Mouse (Mus musculus) neural tube, embryonic 13.5 days (tissue): ENCODE data around the gene Wdr62. TPM values are rescaled to one million over a fixed set of nuclear protein-coding genes. Genes with fewer than 3 reads are reported as not detected.

Experiments
- ATAC-seq: fragments of 200-750 bp; cut with Nextera tagmentation; 2 replicates; pipeline ENCODE4 v1.8.0; 2017; ENCODE audit warnings: low read depth, mild to moderate bottlenecking, moderate TSS enrichment, moderate library complexity
- H3K27ac ChIP-seq: fragments of 300-500 bp; sonication (generic); replicated peaks from 2 replicates; pipeline ENCODE4 v1.5.1; 2015; ENCODE audit warnings: moderate library complexity, mild to moderate bottlenecking, inconsistent platforms
- H3K27me3 ChIP-seq: fragments of 300-500 bp; sonication (generic); 2 replicates; pipeline ENCODE4 v1.6.1; 2015; ENCODE audit warnings: mild to moderate bottlenecking, inconsistent platforms
- H3K36me3 ChIP-seq: fragments of 300-500 bp; sonication (generic); 2 replicates; pipeline ENCODE4 v1.6.1; 2015; ENCODE audit warnings: mild to moderate bottlenecking, inconsistent platforms
- H3K4me1 ChIP-seq: fragments of 300-500 bp; sonication (generic); replicated peaks from 2 replicates; pipeline ENCODE4 v1.6.1; 2015; ENCODE audit warnings: inconsistent platforms
- H3K4me2 ChIP-seq: fragments of 300-500 bp; sonication (generic); 2 replicates; pipeline ENCODE4 v1.6.1; 2015; ENCODE audit warnings: inconsistent platforms, mild to moderate bottlenecking, moderate library complexity
- H3K4me3 ChIP-seq: fragments of 300-500 bp; sonication (generic); 2 replicates; pipeline ENCODE4 v1.5.1; 2015; ENCODE audit warnings: mild to moderate bottlenecking, inconsistent platforms
- H3K9ac ChIP-seq: fragments of 300-500 bp; sonication (generic); 2 replicates; pipeline ENCODE4 v1.6.1; 2015; ENCODE audit warnings: moderate library complexity, mild to moderate bottlenecking, inconsistent platforms
- H3K9me3 ChIP-seq: fragments of 300-500 bp; sonication (generic); 2 replicates; pipeline ENCODE4 v1.6.1; 2016; ENCODE audit warnings: inconsistent platforms
- WGBS: fragments of 180-500 bp; shearing (Covaris S2); methylation state at CpG from one replicate; pipeline ENCODE4 v1.1.7; 2015; 5-methylcytosine and 5-hydroxymethylcytosine counted together
- polyA plus RNA-seq: library from polyadenylated mRNA; unstranded; fragments of >200 nt; fragmentation: Nextera tagmentation; extraction: Ambion mirVana; gene quantifications from 2 replicates; pipeline ENCODE4 v1.2.1, GENCODE M21; 2015

Wdr62 gene
- polyA plus RNA-seq, 1 experiment from 2014 or later = 4.0 TPM

GRCm38 (mm10) chr7:30197592-30198129 is 82.6 kb downstream of the Wdr62 start:
- no peak overlapping the region for H3K4me2 ChIP-seq
- no peak overlapping the region for H3K27ac ChIP-seq
- 70% methylated on average over 5 of the region's 5 CpGs for WGBS
- no peak overlapping the region for H3K9ac ChIP-seq
- H3K9me3 ChIP-seq = no peaks in the 10 kb centered on the region
- no peaks in the 10 kb centered on the region for H3K36me3 ChIP-seq
- no peaks in the 10 kb centered on the region for H3K27me3 ChIP-seq
- peaks cover 30% of the 10 kb centered on the region for H3K4me1 ChIP-seq
- no peak overlapping the region for H3K4me3 ChIP-seq
- no peak for ATAC-seq

GRCm38 (mm10) chr7:30196171-30196570 is 84.0 kb downstream of the Wdr62 start:
- H3K36me3 ChIP-seq = peaks cover 14% of the 10 kb centered on the region
- H3K9me3 ChIP-seq = no peaks in the 10 kb centered on the region
- H3K9ac ChIP-seq = no peak overlapping the region
- H3K4me1 ChIP-seq = peaks cover 28% of the 10 kb centered on the region
- no peaks in the 10 kb centered on the region for H3K27me3 ChIP-seq
- no peak overlapping the region for H3K4me3 ChIP-seq
- no peak overlapping the region for H3K4me2 ChIP-seq
- ATAC-seq = no peak
- WGBS = 88% methylated on average over 6 of the region's 6 CpGs
- H3K27ac ChIP-seq = no peak overlapping the region

GRCm38 (mm10) chr7:30195461-30195860 is 84.8 kb downstream of the Wdr62 start:
- H3K4me1 ChIP-seq = peaks cover 26% of the 10 kb centered on the region
- peaks cover 21% of the 10 kb centered on the region for H3K36me3 ChIP-seq
- H3K9me3 ChIP-seq = no peaks in the 10 kb centered on the region
- no peak for ATAC-seq
- WGBS = 66% methylated on average over 6 of the region's 6 CpGs
- peak overlapping the region; percentile 88 for H3K4me2 ChIP-seq
- peak overlapping the region; percentile 91 for H3K9ac ChIP-seq
- no peaks in the 10 kb centered on the region for H3K27me3 ChIP-seq
- no peak overlapping the region for H3K27ac ChIP-seq
- H3K4me3 ChIP-seq = peak overlapping the region; percentile 85; the same call in 1 of the 2 replicates

GRCm38 (mm10) chr7:30194884-30195283 is 85.3 kb downstream of the Wdr62 start:
- Histone ChIP-seq H3K9me3 (no peaks in the 10 kb centered on the region), H3K27ac (peak overlapping the region; percentile 85), H3K9ac (peak overlapping the region; percentile 91), H3K36me3 (peaks cover 27% of the 10 kb centered on the region), H3K27me3 (no peaks in the 10 kb centered on the region), H3K4me2 (peak overlapping the region; percentile 88), H3K4me3 (peak overlapping the region; percentile 85), H3K4me1 (peaks cover 26% of the 10 kb centered on the region)
- WGBS = under 1% methylated on average over 28 of the region's 28 CpGs
- peak; percentile 89 for ATAC-seq

- H3K36me3 ChIP-seq = peaks cover 32% of the 10 kb centered on the region
- peaks cover 26% of the 10 kb centered on the region for H3K4me1 ChIP-seq
- no peaks in the 10 kb centered on the region for H3K9me3 ChIP-seq
- under 1% methylated on average over 26 of the region's 26 CpGs for WGBS
- H3K4me3 ChIP-seq = peak overlapping the region; percentile 85
- no peaks in the 10 kb centered on the region for H3K27me3 ChIP-seq
- H3K4me2 ChIP-seq = peak overlapping the region; percentile 88
- peak overlapping the region; percentile 85 for H3K27ac ChIP-seq
- ATAC-seq = peak; percentile 33
- H3K9ac ChIP-seq = peak overlapping the region; percentile 91
Observed at GRCm38 (mm10) chr7:30194101-30194831, 86.0 kb downstream of the Wdr62 start.

GRCm38 (mm10) chr7:30193581-30194100 is 86.6 kb downstream of the Wdr62 start:
- peaks cover 24% of the 10 kb centered on the region for H3K4me1 ChIP-seq
- no peaks in the 10 kb centered on the region for H3K9me3 ChIP-seq
- peak; percentile 68 for ATAC-seq
- H3K4me2 ChIP-seq = peak overlapping the region; percentile 88
- H3K36me3 ChIP-seq = peaks cover 38% of the 10 kb centered on the region
- H3K27me3 ChIP-seq = no peaks in the 10 kb centered on the region
- H3K27ac ChIP-seq = peak overlapping the region; percentile 85
- H3K9ac ChIP-seq = peak overlapping the region; percentile 91
- under 1% methylated on average over 21 of the region's 26 CpGs for WGBS
- peak overlapping the region; percentile 85 for H3K4me3 ChIP-seq

GRCm38 (mm10) chr7:30193013-30193412 is 87.2 kb downstream of the Wdr62 start:
- peak overlapping the region; percentile 91 for H3K9ac ChIP-seq
- H3K4me1 ChIP-seq = peaks cover 20% of the 10 kb centered on the region
- H3K4me2 ChIP-seq = peak overlapping the region; percentile 88
- no peaks in the 10 kb centered on the region for H3K27me3 ChIP-seq
- peak overlapping the region; percentile 85 for H3K27ac ChIP-seq
- H3K36me3 ChIP-seq = peaks cover 44% of the 10 kb centered on the region
- WGBS = 17% methylated on average over 9 of the region's 9 CpGs
- H3K4me3 ChIP-seq = peak overlapping the region; percentile 85
- no peak for ATAC-seq
- H3K9me3 ChIP-seq = no peaks in the 10 kb centered on the region

- Histone ChIP-seq H3K9ac (no peak overlapping the region), H3K9me3 (no peaks in the 10 kb centered on the region), H3K36me3 (peaks cover 54% of the 10 kb centered on the region), H3K4me3 (no peak overlapping the region), H3K4me1 (peaks cover 20% of the 10 kb centered on the region), H3K4me2 (no peak overlapping the region), H3K27me3 (no peaks in the 10 kb centered on the region), H3K27ac (no peak overlapping the region)
- no peak for ATAC-seq
- WGBS = 94% methylated on average over 12 of the region's 12 CpGs
Observed at GRCm38 (mm10) chr7:30192088-30192487, 88.1 kb downstream of the Wdr62 start.

Other genes with a start within 250 kb of the Wdr62 start
- 9.9 and 11.3 TPM in 2 replicates for gene Zfp14, start 229.0 kb downstream of the Wdr62 start, polyA plus RNA-seq
- gene Zfp82, start 207.5 kb downstream of the Wdr62 start, polyA plus RNA-seq = 12.0 and 14.2 TPM in 2 replicates
- 1.2 and 1.5 TPM in 2 replicates for gene Gm26920, start 190.0 kb downstream of the Wdr62 start, polyA plus RNA-seq
- 16.2 and 16.4 TPM in 2 replicates for gene Zfp566, start 189.9 kb downstream of the Wdr62 start, polyA plus RNA-seq
- gene Zfp260, start 185.6 kb downstream of the Wdr62 start, polyA plus RNA-seq = 102 and 106 TPM in 2 replicates
- gene Zfp382, start 158.5 kb downstream of the Wdr62 start, polyA plus RNA-seq = 13.4 and 13.8 TPM in 2 replicates
- gene Zfp146, start 110.7 kb downstream of the Wdr62 start, polyA plus RNA-seq = 14.2 TPM in 2 replicates
- gene Cox7a1, start 96.3 kb downstream of the Wdr62 start, polyA plus RNA-seq = 5.3 and 6.9 TPM in 2 replicates
- 79.5 and 83.0 TPM in 2 replicates for gene Capns1, start 81.6 kb downstream of the Wdr62 start, polyA plus RNA-seq
- gene Polr2i, start 48.5 kb downstream of the Wdr62 start, polyA plus RNA-seq = 176 and 184 TPM in 2 replicates
- gene Tbcb, start 48.1 kb downstream of the Wdr62 start, polyA plus RNA-seq = 406 and 418 TPM in 2 replicates
- not detected in 2 replicates for gene Ovol3, start 44.7 kb downstream of the Wdr62 start, polyA plus RNA-seq
- 0.47 and 0.81 TPM in 2 replicates for gene Thap8, start 325 bp downstream of the Wdr62 start, polyA plus RNA-seq
- gene Clip3, start 11.3 kb upstream of the Wdr62 start, polyA plus RNA-seq = 103 and 113 TPM in 2 replicates
- gene Alkbh6, start 28.3 kb upstream of the Wdr62 start, polyA plus RNA-seq = 120 and 123 TPM in 2 replicates
- gene Syne4, start 34.4 kb upstream of the Wdr62 start, polyA plus RNA-seq = 19.0 and 27.3 TPM in 2 replicates
- gene E130208F15Rik, start 41.3 kb upstream of the Wdr62 start, polyA plus RNA-seq = 5.7 TPM in 1 of 2 replicates, not detected in the other
- gene Sdhaf1, start 43.5 kb upstream of the Wdr62 start, polyA plus RNA-seq = 18.0 and 22.9 TPM in 2 replicates
- gene Lrfn3, start 82.4 kb upstream of the Wdr62 start, polyA plus RNA-seq = 10.8 and 12.7 TPM in 2 replicates
- gene Tyrobp, start 133.3 kb upstream of the Wdr62 start, polyA plus RNA-seq = 35.3 and 40.8 TPM in 2 replicates
- gene Hcst, start 139.4 kb upstream of the Wdr62 start, polyA plus RNA-seq = 1.0 TPM in 1 of 2 replicates, not detected in the other
- gene Nfkbid, start 141.3 kb upstream of the Wdr62 start, polyA plus RNA-seq = 1.9 and 2.8 TPM in 2 replicates
- gene Aplp1, start 165.1 kb upstream of the Wdr62 start, polyA plus RNA-seq = 528 and 571 TPM in 2 replicates
- gene Kirrel2, start 177.3 kb upstream of the Wdr62 start, polyA plus RNA-seq = 3.3 and 3.9 TPM in 2 replicates
- gene Nphs1, start 177.9 kb upstream of the Wdr62 start, polyA plus RNA-seq = 0.77 and 1.0 TPM in 2 replicates
- not detected in 2 replicates for gene Prodh2, start 213.2 kb upstream of the Wdr62 start, polyA plus RNA-seq